Mouse (Mus musculus) erythroblast, embryonic 14.5 days (primary cell): ENCODE results near the gene Mtmr14. TPM values are rescaled to one million over a fixed set of nuclear protein-coding genes. Genes with fewer than 3 reads are reported as not detected.
A peak's percentile ranks its signal among the peaks of the same experiment; 100 is the strongest.

Experiments
- H3K27me3 ChIP-seq: 2 replicates; pipeline ENCODE4 v1.6.1; 2012; ENCODE audit warnings: inconsistent platforms; ENCODE audit not compliant: control insufficient read depth
- H3K36me3 ChIP-seq: 2 replicates; pipeline ENCODE4 v1.6.1; 2012; ENCODE audit warnings: mild to moderate bottlenecking, inconsistent platforms; ENCODE audit not compliant: control insufficient read depth
- H3K4me1 ChIP-seq: 2 replicates; pipeline ENCODE4 v1.6.1; 2012; ENCODE audit warnings: inconsistent platforms; ENCODE audit not compliant: control insufficient read depth
- H3K4me3 ChIP-seq: replicated peaks from 2 replicates; pipeline ENCODE3; 2012; ENCODE audit warnings: moderate library complexity, mild to moderate bottlenecking, inconsistent platforms
- H3K9me3 ChIP-seq: 2 replicates; pipeline ENCODE4 v1.6.1; 2012; ENCODE audit warnings: low read length, inconsistent platforms, mixed read lengths; ENCODE audit not compliant: control insufficient read depth
- GATA1 ChIP-seq: IDR thresholded peaks from 2 replicates; pipeline ENCODE4 v1.6.1; 2012; ENCODE audit warnings: low read length, inconsistent platforms, mixed read lengths
- TAL1 ChIP-seq: IDR thresholded peaks from 3 replicates; pipeline ENCODE4 v1.6.1; 2012; ENCODE audit warnings: low read length, inconsistent platforms, mixed read lengths
- polyA plus RNA-seq: library from polyadenylated mRNA; stranded (reverse); fragments of >175 nt; gene quantifications from 2 replicates; pipeline ENCODE4 v1.2.3, GENCODE M21; 2012

Mtmr14 gene
- polyA plus RNA-seq, 1 experiment: 11.4 TPM

GRCm38 (mm10) chr6:113238442-113238841 is 799 bp downstream of the Mtmr14 start:
- H3K27me3 ChIP-seq: 0 out of 2 replicates have a peak, but pooled peaks cover 3% of the 10 kb centered on the region
- peaks cover 33% of the 10 kb centered on the region for H3K36me3 ChIP-seq
- no peak for TF ChIP-seq GATA1
- TF ChIP-seq TAL1: no peak
- H3K4me3 ChIP-seq: peak overlapping the region; percentile 97
- peaks cover 38% of the 10 kb centered on the region for H3K4me1 ChIP-seq
- H3K9me3 ChIP-seq: no peaks in the 10 kb centered on the region

- H3K27me3 ChIP-seq: no peaks in the 10 kb centered on the region
- H3K4me1 ChIP-seq: peaks cover 29% of the 10 kb centered on the region
- H3K4me3 ChIP-seq: no peak overlapping the region
- TF ChIP-seq TAL1 (no peak), GATA1 (no peak)
- H3K9me3 ChIP-seq: no peaks in the 10 kb centered on the region
- peaks cover 59% of the 10 kb centered on the region for H3K36me3 ChIP-seq
Measured at GRCm38 (mm10) chr6:113242753-113243152, 5.1 kb downstream of the Mtmr14 start.

DNA sequence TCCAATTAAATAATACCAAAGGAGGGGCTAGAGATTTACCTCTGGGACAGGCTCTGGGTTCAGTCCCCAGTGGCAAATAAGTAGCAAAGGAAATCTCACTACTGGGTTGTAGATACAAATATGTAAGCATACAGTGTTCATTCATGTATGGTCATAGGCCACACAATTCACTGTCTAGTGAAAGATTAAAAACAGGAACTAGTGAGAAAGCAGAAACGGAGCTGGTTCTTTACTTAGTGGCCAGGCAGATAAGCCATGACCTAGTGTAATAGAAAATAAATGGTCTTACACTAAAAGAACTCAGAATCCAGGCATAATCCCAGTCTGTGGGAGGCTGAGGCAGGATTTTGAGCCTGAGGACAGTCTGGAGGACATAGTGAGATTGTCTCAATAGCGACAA is 7.9 kb downstream of the Mtmr14 start:
- no peak overlapping the region for H3K4me3 ChIP-seq
- no peaks in the 10 kb centered on the region for H3K9me3 ChIP-seq
- no peaks in the 10 kb centered on the region for H3K27me3 ChIP-seq
- H3K36me3 ChIP-seq: peaks cover 70% of the 10 kb centered on the region
- H3K4me1 ChIP-seq: peaks cover 11% of the 10 kb centered on the region
- TF ChIP-seq GATA1: no peak
- TF ChIP-seq TAL1: no peak

DNA sequence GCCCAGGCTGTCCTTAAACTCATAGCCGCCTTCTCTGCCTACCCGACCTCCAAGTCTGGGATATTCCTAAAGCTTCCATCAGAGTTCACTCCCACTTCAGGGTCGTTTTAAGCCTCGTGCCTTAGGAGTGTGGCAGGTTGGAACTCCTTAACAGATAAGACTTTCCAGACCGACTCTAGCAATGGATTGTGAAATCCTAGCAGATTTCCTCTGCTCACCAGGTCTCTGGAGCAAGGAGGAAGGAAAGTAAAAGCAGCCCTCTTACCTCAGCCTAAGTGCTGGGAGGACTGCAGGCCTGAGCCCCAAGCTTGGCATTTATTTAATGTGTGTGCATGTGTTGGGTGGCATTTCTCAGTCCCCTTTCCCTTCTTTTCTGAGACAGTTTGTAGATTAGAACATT is 13.1 kb downstream of the Mtmr14 start:
- no peaks in the 10 kb centered on the region for H3K4me1 ChIP-seq
- H3K4me3 ChIP-seq: no peak overlapping the region
- peaks cover 76% of the 10 kb centered on the region for H3K36me3 ChIP-seq
- H3K9me3 ChIP-seq: no peaks in the 10 kb centered on the region
- no peak for TF ChIP-seq GATA1
- TF ChIP-seq TAL1: no peak
- H3K27me3 ChIP-seq: no peaks in the 10 kb centered on the region

GRCm38 (mm10) chr6:113251921-113252320 is 14.3 kb downstream of the Mtmr14 start:
- peaks cover 78% of the 10 kb centered on the region for H3K36me3 ChIP-seq
- no peaks in the 10 kb centered on the region for H3K4me1 ChIP-seq
- no peak for TF ChIP-seq GATA1
- no peak for TF ChIP-seq TAL1
- no peaks in the 10 kb centered on the region for H3K9me3 ChIP-seq
- H3K27me3 ChIP-seq: no peaks in the 10 kb centered on the region
- H3K4me3 ChIP-seq: no peak overlapping the region

DNA sequence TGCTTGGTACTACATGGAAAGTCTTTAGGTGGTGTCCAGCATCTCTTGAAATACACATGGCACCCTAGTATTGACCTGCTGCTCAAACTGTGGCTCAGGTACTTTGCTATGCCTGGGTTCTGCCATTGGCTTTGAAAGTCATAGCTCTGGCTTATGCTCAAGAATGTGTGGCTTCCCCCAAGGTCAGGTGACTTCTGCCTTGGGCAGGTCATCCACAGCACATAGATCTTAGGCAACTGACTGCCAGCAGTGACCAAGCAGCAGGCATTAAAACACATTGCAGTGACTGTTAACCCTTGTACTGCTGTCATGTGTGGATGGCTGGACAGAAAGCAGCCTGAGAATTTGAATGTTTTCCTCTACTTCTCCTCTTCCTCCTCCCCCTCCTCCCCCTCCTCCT is 17.3 kb downstream of the Mtmr14 start:
- peaks cover 90% of the 10 kb centered on the region for H3K36me3 ChIP-seq
- no peaks in the 10 kb centered on the region for H3K9me3 ChIP-seq
- no peak for TF ChIP-seq TAL1
- TF ChIP-seq GATA1: no peak
- H3K4me1 ChIP-seq: no peaks in the 10 kb centered on the region
- H3K27me3 ChIP-seq: no peaks in the 10 kb centered on the region
- no peak overlapping the region for H3K4me3 ChIP-seq

DNA sequence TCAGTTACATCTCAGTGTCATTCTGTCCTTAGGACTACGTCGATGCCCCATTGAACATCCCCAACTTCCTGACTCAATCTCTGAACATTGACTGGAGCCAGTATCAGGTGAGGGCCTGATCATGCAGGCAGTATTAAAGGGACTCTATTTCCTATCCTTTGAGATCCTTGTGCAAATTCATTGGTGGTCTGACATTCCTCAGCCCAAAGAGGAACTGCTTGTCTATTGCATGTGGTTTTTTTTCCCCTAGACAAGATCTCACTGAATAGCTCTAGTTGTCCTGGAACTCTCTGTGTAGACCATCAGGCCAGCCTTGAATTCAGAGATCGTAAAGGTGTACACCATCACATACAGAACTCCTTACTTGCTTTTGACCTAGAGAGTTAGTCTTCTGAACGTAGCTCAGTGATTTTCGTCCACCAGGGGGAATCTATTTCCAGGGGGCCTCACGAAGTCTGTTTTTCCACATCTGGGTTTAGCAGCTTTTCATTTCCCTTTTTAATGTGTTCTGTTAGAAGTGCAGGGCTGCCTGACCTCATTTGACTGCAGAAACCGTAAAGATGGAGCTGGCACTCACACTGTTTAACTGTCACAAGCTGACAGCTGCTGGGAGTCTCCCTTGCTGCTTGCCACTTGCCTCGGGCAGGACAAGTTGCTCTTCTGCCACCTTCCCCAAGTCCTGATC is 23.7 kb downstream of the Mtmr14 start:
- Histone ChIP-seq H3K27me3 (no peaks in the 10 kb centered on the region), H3K9me3 (no peaks in the 10 kb centered on the region), H3K36me3 (peaks cover 94% of the 10 kb centered on the region), H3K4me3 (no peak overlapping the region), H3K4me1 (no peaks in the 10 kb centered on the region)
- TF ChIP-seq GATA1: no peak
- TF ChIP-seq TAL1: no peak

DNA sequence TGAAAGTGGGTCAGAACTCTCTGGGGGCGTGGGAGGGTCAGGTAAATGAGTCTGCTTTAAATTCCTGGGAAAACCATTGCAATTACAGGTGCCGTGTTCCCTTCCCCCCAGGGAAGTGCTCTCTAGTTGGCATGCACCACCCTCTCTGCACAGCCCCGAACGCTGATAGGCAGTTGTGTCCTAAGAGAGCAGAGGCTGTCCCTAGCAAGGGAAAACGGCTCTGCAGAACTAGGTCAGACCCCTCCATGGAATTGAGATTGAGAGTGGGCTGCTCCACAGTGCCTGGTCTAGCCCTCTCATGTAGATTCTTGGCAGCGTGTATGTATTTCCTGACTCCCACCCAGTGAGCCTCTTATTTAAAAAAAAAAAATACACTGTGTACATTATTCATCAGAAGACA is 25.9 kb downstream of the Mtmr14 start:
- TF ChIP-seq GATA1: no peak
- TF ChIP-seq TAL1: no peak

GRCm38 (mm10) chr6:113264429-113264828 is 26.8 kb downstream of the Mtmr14 start:
- TF ChIP-seq TAL1: no peak
- TF ChIP-seq GATA1: no peak
- Histone ChIP-seq H3K4me1 (no peaks in the 10 kb centered on the region), H3K36me3 (peaks cover 96% of the 10 kb centered on the region), H3K27me3 (no peaks in the 10 kb centered on the region), H3K9me3 (no peaks in the 10 kb centered on the region), H3K4me3 (no peak overlapping the region)

More for the DNA sequence above, 25.9 kb downstream of the Mtmr14 start:
- Histone ChIP-seq H3K4me3 (no peak overlapping the region), H3K4me1 (no peaks in the 10 kb centered on the region), H3K27me3 (no peaks in the 10 kb centered on the region), H3K36me3 (peaks cover 96% of the 10 kb centered on the region), H3K9me3 (no peaks in the 10 kb centered on the region)

GRCm38 (mm10) chr6:113266996-113267655 is 29.5 kb downstream of the Mtmr14 start:
- H3K4me3 ChIP-seq: no peak overlapping the region
- H3K4me1 ChIP-seq: no peaks in the 10 kb centered on the region
- TF ChIP-seq GATA1 (no peak), TAL1 (no peak)
- no peaks in the 10 kb centered on the region for H3K9me3 ChIP-seq
- H3K27me3 ChIP-seq: no peaks in the 10 kb centered on the region
- H3K36me3 ChIP-seq: peaks cover 97% of the 10 kb centered on the region
